Mouse (Mus musculus) stomach, postnatal 0 days (tissue): ENCODE results near the gene Gm11937.

Experiments
- CTCF ChIP-seq: IDR thresholded peaks from 2 replicates; pipeline ENCODE4 v1.5.1; 2016; ENCODE audit warnings: antibody characterized with exemption, low read depth, mild to moderate bottlenecking, moderate library complexity
- EP300 ChIP-seq: optimal IDR thresholded peaks from 2 replicates; pipeline ENCODE3; 2016; ENCODE audit warnings: antibody characterized with exemption

DNA sequence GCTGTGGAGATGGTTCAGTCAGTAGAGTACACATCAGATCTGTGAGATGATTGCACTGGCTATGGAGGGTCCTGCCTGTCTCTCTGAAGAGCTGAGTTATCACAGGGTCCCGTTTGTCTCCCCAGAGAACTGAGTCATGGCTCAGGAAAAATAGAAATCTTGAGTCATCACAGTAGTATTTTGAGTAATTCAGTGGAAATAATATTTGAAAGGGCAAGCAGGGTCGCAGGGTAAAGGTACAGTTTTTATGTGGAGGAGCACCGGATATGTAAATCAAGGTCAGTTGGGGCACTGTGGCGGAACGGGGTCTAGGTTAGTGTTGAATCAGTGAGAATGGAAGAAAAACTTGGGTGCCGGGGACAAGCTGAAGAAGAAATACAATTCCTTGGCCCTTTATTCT, 47.4 kb downstream of the Gm11937 start:
- TF ChIP-seq CTCF (no peak), EP300 (no peak)
